Mouse (Mus musculus): ENCODE results near the gene Gm10197.

- TF ChIP-seq CTCF (IDR thresholded peaks at IDR 0.05; ENCODE audit: low read depth) (no peak), EP300 (IDR thresholded peaks at IDR 0.05; ENCODE audit: low read depth) (no peak)
Observed at GRCm38 (mm10) chr19:53413617-53414380, 42.2 kb upstream of the Gm10197 start.
